Mouse (Mus musculus) forebrain, embryonic 14.5 days (tissue): ENCODE measurements around the gene Serhl. TPM values are rescaled to one million over a fixed set of nuclear protein-coding genes. Genes with fewer than 3 reads are reported as not detected.

ENCODE experiments used
- polyA plus RNA-seq: library from polyadenylated mRNA; unstranded; fragments of >200 nt; fragmentation: Nextera tagmentation; extraction: Ambion mirVana; gene quantifications from 2 replicates; pipeline ENCODE4 v1.2.1, GENCODE M21; 2014

Serhl gene
- polyA plus RNA-seq, 1 experiment from 2014 or later = 37.6 TPM

Other genes starting within 250 kb of the Serhl start
- 17.1 and 17.4 TPM in 2 replicates for gene Tcf20, start 101.6 kb upstream of the Serhl start, polyA plus RNA-seq
- gene Nfam1, start 56.2 kb upstream of the Serhl start, polyA plus RNA-seq = 1.2 and 2.0 TPM in 2 replicates
- gene Rrp7a, start 33.3 kb downstream of the Serhl start, polyA plus RNA-seq = 64.2 and 67.3 TPM in 2 replicates
- gene Poldip3, start 59.9 kb downstream of the Serhl start, polyA plus RNA-seq = 158 and 167 TPM in 2 replicates
- gene Cyb5r3, start 83.1 kb downstream of the Serhl start, polyA plus RNA-seq = 63.3 and 75.1 TPM in 2 replicates
- gene A4galt, start 162.3 kb downstream of the Serhl start, polyA plus RNA-seq = 1.5 and 2.3 TPM in 2 replicates